Comparison of ENCODE assay signal across 8 mouse cellular contexts in genomic region chr12:17545884-17546283, GRCm38 (mm10). TPM values are rescaled to one million over a fixed set of nuclear protein-coding genes. Genes with fewer than 3 reads are reported as not detected.
DNase-seq lines count a peak whose midpoint lies in the region; ATAC-seq lines count a peak whose summit lies in the region.

No protein-coding gene starts in this region.

- H3K27me3 ChIP-seq in kidney, embryonic 16.5 days (ENCODE audit: insufficient read depth, low read length), result no peaks in the 10 kb centered on the region
- no peaks in the 10 kb centered on the region for H3K27me3 ChIP-seq in neural tube, embryonic 11.5 days (ENCODE audit: control insufficient read depth, insufficient read depth, low read length)

- DNase-seq in kidney, adult 9 months, result peak; percentile 61
- no peak for DNase-seq in kidney, adult 18-20 months
- DNase-seq in embryo, embryonic 11 days, result peak; percentile 40
- DNase-seq in neural tube, embryonic 11.5 days (ENCODE audit: low spot score), result no peak
- no peak for DNase-seq in ovary, postnatal 10 days (ENCODE audit: low spot score)
- no peak for DNase-seq in urinary bladder, postnatal 25 days (ENCODE audit: low spot score)

- peak overlapping the region; percentile 94 for H3K4me3 ChIP-seq in kidney, embryonic 16.5 days (ENCODE audit: low read length)
- peak overlapping the region; percentile 82 for H3K4me3 ChIP-seq in neural tube, embryonic 11.5 days (ENCODE audit: low read depth, low read length)

- peaks cover 13% of the 10 kb centered on the region for H3K4me1 ChIP-seq in kidney, embryonic 16.5 days (ENCODE audit: insufficient read depth, low read length)
- H3K4me1 ChIP-seq in neural tube, embryonic 11.5 days (ENCODE audit: control insufficient read depth, insufficient read depth, low read length), result peaks cover 10% of the 10 kb centered on the region

- H3K9me3 ChIP-seq in kidney, embryonic 16.5 days (ENCODE audit: low read length), result no peaks in the 10 kb centered on the region
- no peaks in the 10 kb centered on the region for H3K9me3 ChIP-seq in neural tube, embryonic 11.5 days (ENCODE audit: control insufficient read depth, low read length)

- peak overlapping the region; percentile 81 for H3K4me2 ChIP-seq in kidney, embryonic 16.5 days (replicated peaks; ENCODE audit: low read depth, low read length)
- peak overlapping the region; percentile 70 for H3K4me2 ChIP-seq in neural tube, embryonic 11.5 days (ENCODE audit: low read depth)

- peaks cover 31% of the 10 kb centered on the region for H3K36me3 ChIP-seq in kidney, embryonic 16.5 days (ENCODE audit: insufficient read depth, low read length)
- peaks cover 7% of the 10 kb centered on the region for H3K36me3 ChIP-seq in neural tube, embryonic 11.5 days (ENCODE audit: control insufficient read depth, insufficient read depth, low read length)

- WGBS in kidney, embryonic 16.5 days, result 1% methylated on average over 8 of the region's 8 CpGs
- WGBS in neural tube, embryonic 11.5 days, result 2% methylated on average over 8 of the region's 8 CpGs

- peak overlapping the region; percentile 66 for H3K9ac ChIP-seq in kidney, embryonic 16.5 days (replicated peaks; ENCODE audit: low read length)
- peak overlapping the region; percentile 96 for H3K9ac ChIP-seq in neural tube, embryonic 11.5 days (ENCODE audit: low read length)

- ATAC-seq in kidney, embryonic 16.5 days (ENCODE audit: low FRiP score, low TSS enrichment), result no peak
- no peak for ATAC-seq in neural tube, embryonic 11.5 days (ENCODE audit: insufficient read depth, low FRiP score, low TSS enrichment)
- no peak for ATAC-seq in monocyte, adult 5-6 weeks (replicated peaks; ENCODE audit: insufficient number of reproducible peaks, low FRiP score, low TSS enrichment, poor library complexity, severe bottlenecking)

- H3K27ac ChIP-seq in kidney, embryonic 16.5 days (ENCODE audit: low read length), result no peak overlapping the region
- no peak overlapping the region for H3K27ac ChIP-seq in neural tube, embryonic 11.5 days (ENCODE audit: low read depth, low read length)

RNA-seq across cellular contexts. Expression of gene Odc1, which starts 1.3 kb away (rescaled TPM):
- polyA plus RNA-seq in kidney, embryonic 16.5 days (2015; fragmentation: Nextera tagmentation; extraction: Ambion mirVana), result 217 and 223 TPM in 2 replicates
- polyA plus RNA-seq in neural tube, embryonic 11.5 days (2014; fragmentation: Nextera tagmentation; extraction: Ambion mirVana), result 277 and 282 TPM in 2 replicates
- total RNA-seq in monocyte, adult 5-6 weeks (2017), result 140 to 224 TPM (median 146 TPM) in 3 replicates

Comparison
In these comparisons a context has a peak if more than half of its experiments do, and no peak if none do; other contexts are left out.
1. DNase-seq: peak in kidney, adult 9 months (single experiment) and embryo, embryonic 11 days (single experiment); none in kidney, adult 18-20 months (single experiment), neural tube, embryonic 11.5 days (single experiment), ovary, postnatal 10 days (single experiment) and urinary bladder, postnatal 25 days (single experiment).